In the genomic region with DNA sequence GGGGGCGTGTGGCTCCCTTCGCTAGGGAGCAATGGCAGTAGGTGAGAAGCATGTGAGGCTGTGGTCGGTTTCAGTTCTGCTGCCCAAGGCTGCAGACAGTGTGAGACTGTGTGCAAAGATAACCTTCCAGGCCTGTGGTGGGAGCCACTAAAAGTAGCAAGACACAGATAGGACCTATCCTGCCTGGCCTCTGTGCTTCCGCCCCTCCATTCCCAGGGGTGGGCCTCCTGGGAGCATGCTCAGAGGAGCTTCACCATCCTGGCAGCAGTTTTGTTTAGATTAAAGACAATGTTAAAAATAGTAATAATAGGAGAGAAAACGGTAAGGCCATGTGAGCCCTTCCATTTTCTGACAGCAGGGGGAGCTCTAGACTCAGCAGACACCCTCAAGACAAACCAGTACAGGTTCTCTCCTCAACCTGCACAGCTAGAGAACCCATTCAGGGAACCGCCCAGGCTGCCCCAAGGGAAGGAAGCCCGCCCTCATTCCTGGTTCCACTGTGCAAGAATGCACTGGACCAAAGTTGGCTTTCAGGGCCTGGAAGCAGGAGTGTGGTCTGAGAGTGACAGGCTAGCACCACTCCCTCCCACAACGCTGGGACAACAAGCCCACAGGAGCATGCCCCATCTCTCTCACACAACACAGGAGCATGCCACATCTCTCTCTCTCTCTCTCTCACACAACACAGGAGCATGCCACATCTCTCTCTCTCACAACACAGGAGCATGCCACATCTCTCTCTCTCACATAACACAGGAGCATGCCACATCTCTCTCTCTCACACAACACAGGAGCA, we compare ENCODE assay signal across 9 mouse cellular contexts. TPM values are rescaled to one million over a fixed set of nuclear protein-coding genes. Genes with fewer than 3 reads are reported as not detected.
DNase-seq lines count a peak whose midpoint lies in the region; ATAC-seq and TF ChIP-seq lines count a peak whose summit lies in the region.
"Had no signal": no experiment of that assay in that cellular context is flagged by ENCODE, and none has a peak within 500 bp of the region (broad histone marks: within the 10 kb centered on the region; RNA-seq: fewer than 3 reads in every experiment).

No protein-coding gene starts in this region.

- peak; percentile 56 for DNase-seq in MEL-GATA-1-ER (ENCODE audit: extremely low read depth, low read depth)
- peak; percentile 71 to 85 for DNase-seq in cerebellum, adult 18-20 months
- peak; percentile 80 for DNase-seq in forelimb bud, embryonic 11.5 days (ENCODE audit: low read depth, low spot score)
- DNase-seq in layer of hippocampus, adult 8-10 months (ENCODE audit: low spot score in 2 of 2) = peak; percentile 78 to 89
- peak; percentile 85 for DNase-seq in lung, adult 2 months
- peak; percentile 29 for DNase-seq in ovary, adult 18-20 months (ENCODE audit: low spot score)
- peak; percentile 34 to 59 for DNase-seq in thymus, adult 18-20 months

- H3K4me1 ChIP-seq in lung, adult 2 months (ENCODE audit: control insufficient read depth, insufficient read depth, low read length) = peaks cover 7% of the 10 kb centered on the region

- peak; percentile 66 for TF ChIP-seq CTCF in lung, adult 2 months (IDR thresholded peaks at IDR 0.05; ENCODE audit: insufficient read depth, low read length)

- TF ChIP-seq POLR2A in lung, adult 2 months (IDR thresholded peaks at IDR 0.05; ENCODE audit: borderline replicate concordance, extremely low read depth, low read depth, low read length) = no peak

- WGBS in lung, adult 2 months = 21% methylated on average over 8 of the region's 8 CpGs

- ATAC-seq in hematopoietic stem cell, adult 5-6 weeks (replicated peaks in 1 of 2; ENCODE audit: insufficient read depth in 1 of 2, low FRiP score in 2 of 2, low TSS enrichment in 1 of 2, low read depth in 1 of 2, poor library complexity in 2 of 2, severe bottlenecking in 2 of 2) = peak; percentile 74 to 88

- H3K4me3 ChIP-seq in lung, adult 2 months (replicated peaks; ENCODE audit: extremely low read depth, low read depth, low read length) = no peak overlapping the region
- H3K4me3 ChIP-seq: neural tube, embryonic 12.5 days had no signal

RNA-seq across cellular contexts. Expression of a gene that starts 50.0 kb away (rescaled TPM):
- total RNA-seq in hematopoietic stem cell, adult 5-6 weeks (2017) = 21.7 and 39.5 TPM in 2 replicates
- total RNA-seq in layer of hippocampus, adult 8-10 months (2022) = 10 to 100 TPM; 72.3 to 87.1 (median 81.3) TPM
- polyA plus RNA-seq in lung, adult 2 months (2012; rRNA removed) = 50.4 and 52.2 TPM in 2 replicates

Comparison
In these comparisons a context has a peak if more than half of its experiments do, and no peak if none do; other contexts are left out.
1. DNase-seq: peak in every context shown above with its lines; median percentile 85 in lung, adult 2 months; 84 in layer of hippocampus, adult 8-10 months; 80 in forelimb bud, embryonic 11.5 days; 78 in cerebellum, adult 18-20 months; 56 in MEL-GATA-1-ER; 46 in thymus, adult 18-20 months; 29 in ovary, adult 18-20 months.